Comparison of ENCODE assay signal across 9 mouse cellular contexts in the genomic region with DNA sequence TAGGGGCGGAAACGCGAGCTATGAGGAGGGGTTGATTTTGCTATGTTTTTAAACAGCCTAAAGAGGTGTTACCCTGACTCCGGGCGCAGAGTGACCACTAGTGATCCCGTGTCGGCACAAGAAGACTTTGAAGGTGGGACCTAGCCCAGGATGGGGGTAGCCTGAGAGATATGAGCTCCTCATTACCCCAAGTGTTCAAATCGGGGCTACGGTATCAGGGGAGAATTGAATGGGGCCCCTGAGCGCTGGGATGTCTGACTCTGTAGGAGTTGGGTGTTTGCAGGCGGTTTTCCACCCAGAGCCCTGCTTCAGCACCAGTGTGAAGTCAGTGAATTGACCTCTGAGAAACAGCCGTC. TPM values are rescaled to one million over a fixed set of nuclear protein-coding genes. Genes with fewer than 3 reads are reported as not detected.
DNase-seq lines count a peak whose midpoint lies in the region; ATAC-seq and TF ChIP-seq lines count a peak whose summit lies in the region.
"Had no signal": no experiment of that assay in that cellular context is flagged by ENCODE, and none has a peak within 500 bp of the region (broad histone marks: within the 10 kb centered on the region; RNA-seq: fewer than 3 reads in every experiment).

No protein-coding gene starts in this region.

- 27% methylated on average over 12 of the region's 12 CpGs for WGBS in lung, adult 2 months
- 18% methylated on average over 12 of the region's 12 CpGs for WGBS in embryonic facial prominence, embryonic 15.5 days
- 19% methylated on average over 12 of the region's 12 CpGs for WGBS in intestine, postnatal 0 days
- WGBS in neural tube, embryonic 13.5 days, result 17% methylated on average over 12 of the region's 12 CpGs

- H3K36me3 ChIP-seq in embryonic facial prominence, embryonic 15.5 days, result no peaks in the 10 kb centered on the region
- H3K36me3 ChIP-seq in intestine, postnatal 0 days (ENCODE audit: control insufficient read depth, insufficient read depth), result no peaks in the 10 kb centered on the region
- H3K36me3 ChIP-seq in neural tube, embryonic 13.5 days, result no peaks in the 10 kb centered on the region

- no peaks in the 10 kb centered on the region; the same call in 1 of the 2 replicates for H3K4me1 ChIP-seq in lung, adult 2 months (ENCODE audit: control insufficient read depth, insufficient read depth, low read length)
- H3K4me1 ChIP-seq in embryonic facial prominence, embryonic 15.5 days, result peaks cover 10% of the 10 kb centered on the region; the same call in 1 of the 2 replicates
- no peaks in the 10 kb centered on the region; the same call in none of the 2 replicates for H3K4me1 ChIP-seq in intestine, postnatal 0 days (replicated peaks; ENCODE audit: control insufficient read depth, insufficient read depth, low read length)
- H3K4me1 ChIP-seq in neural tube, embryonic 13.5 days (replicated peaks), result peaks cover 14% of the 10 kb centered on the region

- H3K9me3 ChIP-seq in embryonic facial prominence, embryonic 15.5 days (replicated peaks), result no peaks in the 10 kb centered on the region
- no peaks in the 10 kb centered on the region for H3K9me3 ChIP-seq in intestine, postnatal 0 days (ENCODE audit: control insufficient read depth)
- no peaks in the 10 kb centered on the region for H3K9me3 ChIP-seq in neural tube, embryonic 13.5 days

- peak overlapping the region; percentile 41 for H3K9ac ChIP-seq in embryonic facial prominence, embryonic 15.5 days
- 0 out of 2 replicates have a peak overlapping the region, but pooled peaks have one; percentile 8 for H3K9ac ChIP-seq in intestine, postnatal 0 days (ENCODE audit: low read depth, low read length)
- H3K9ac ChIP-seq in neural tube, embryonic 13.5 days, result peak overlapping the region; percentile 69

- TF ChIP-seq POLR2A in lung, adult 2 months (IDR thresholded peaks at IDR 0.05; ENCODE audit: borderline replicate concordance, extremely low read depth, low read depth, low read length), result no peak

- H3K4me3 ChIP-seq in lung, adult 2 months (replicated peaks; ENCODE audit: extremely low read depth, low read depth, low read length), result peak overlapping the region; percentile 6
- H3K4me3 ChIP-seq in embryonic facial prominence, embryonic 15.5 days (replicated peaks), result peak overlapping the region; percentile 54
- peak overlapping the region; percentile 65 for H3K4me3 ChIP-seq in intestine, postnatal 0 days (ENCODE audit: low read depth, low read length)
- H3K4me3 ChIP-seq in neural tube, embryonic 13.5 days, result peak overlapping the region; percentile 60

- H3K27ac ChIP-seq in embryonic facial prominence, embryonic 15.5 days (replicated peaks), result no peak overlapping the region
- peak overlapping the region; percentile 11; the same call in 1 of the 2 replicates for H3K27ac ChIP-seq in intestine, postnatal 0 days (ENCODE audit: low read depth, low read length)
- no peak overlapping the region for H3K27ac ChIP-seq in neural tube, embryonic 13.5 days (replicated peaks)

- ATAC-seq in embryonic facial prominence, embryonic 15.5 days (ENCODE audit: insufficient number of reproducible peaks, low FRiP score, low TSS enrichment, low read depth), result 0 out of 2 replicates have a peak, but pooled peaks have one; percentile 6
- ATAC-seq in intestine, postnatal 0 days, result no peak; the same call in none of the 2 replicates
- ATAC-seq in neural tube, embryonic 13.5 days (ENCODE audit: low read depth), result peak; percentile 56; the same call in 1 of the 2 replicates

- DNase-seq in lung, adult 2 months, result no peak
- DNase-seq in lung, adult 18-20 months, result no peak
- DNase-seq in left cerebral cortex, adult 11 months (ENCODE audit: low spot score), result no peak
- DNase-seq in right cerebral cortex, adult 18-20 months, result no peak
- DNase-seq in cerebellum, adult 8-10 months, result no peak

- H3K27me3 ChIP-seq in embryonic facial prominence, embryonic 15.5 days, result no peaks in the 10 kb centered on the region
- H3K27me3 ChIP-seq in intestine, postnatal 0 days (replicated peaks; ENCODE audit: control insufficient read depth, insufficient read depth, low read length), result no peaks in the 10 kb centered on the region
- no peaks in the 10 kb centered on the region for H3K27me3 ChIP-seq in neural tube, embryonic 13.5 days

- H3K4me2 ChIP-seq in embryonic facial prominence, embryonic 15.5 days (replicated peaks), result peak overlapping the region; percentile 75
- H3K4me2 ChIP-seq in intestine, postnatal 0 days (replicated peaks; ENCODE audit: low read depth), result peak overlapping the region; percentile 91
- peak overlapping the region; percentile 80 for H3K4me2 ChIP-seq in neural tube, embryonic 13.5 days

- TF ChIP-seq CTCF in lung, adult 2 months (IDR thresholded peaks at IDR 0.05; ENCODE audit: insufficient read depth, low read length), result no peak
- no peak for TF ChIP-seq CTCF in intestine, postnatal 0 days (IDR thresholded peaks at IDR 0.05; ENCODE audit: low read depth)

RNA-seq across cellular contexts. Expression of a gene that starts 11.1 kb away (rescaled TPM):
- polyA plus RNA-seq in lung, adult 2 months (2012; rRNA removed), result 82.3 and 98.0 TPM in 2 replicates
- 27.5 and 34.4 TPM in 2 replicates for polyA plus RNA-seq in embryonic facial prominence, embryonic 15.5 days (2015; fragmentation: Nextera tagmentation; extraction: Ambion mirVana)
- polyA plus RNA-seq in intestine, postnatal 0 days (2015; fragmentation: Nextera tagmentation; extraction: Ambion mirVana), result 18.1 and 18.5 TPM in 2 replicates
- 7.2 and 8.2 TPM in 2 replicates for polyA plus RNA-seq in neural tube, embryonic 13.5 days (2015; fragmentation: Nextera tagmentation; extraction: Ambion mirVana)

RNA-seq across cellular contexts. Expression of a gene that starts 25.1 kb away (rescaled TPM):
- 7.3 and 8.4 TPM in 2 replicates for polyA plus RNA-seq in lung, adult 2 months (2012; rRNA removed)
- 13.0 and 13.7 TPM in 2 replicates for polyA plus RNA-seq in embryonic facial prominence, embryonic 15.5 days (2015; fragmentation: Nextera tagmentation; extraction: Ambion mirVana)
- 2.0 and 2.4 TPM in 2 replicates for polyA plus RNA-seq in intestine, postnatal 0 days (2015; fragmentation: Nextera tagmentation; extraction: Ambion mirVana)
- 29.8 and 33.1 TPM in 2 replicates for polyA plus RNA-seq in neural tube, embryonic 13.5 days (2015; fragmentation: Nextera tagmentation; extraction: Ambion mirVana)

RNA-seq across cellular contexts. Expression of a gene that starts 26.2 kb away (rescaled TPM):
- polyA plus RNA-seq in lung, adult 2 months (2012; rRNA removed), result 110 and 112 TPM in 2 replicates
- polyA plus RNA-seq in embryonic facial prominence, embryonic 15.5 days (2015; fragmentation: Nextera tagmentation; extraction: Ambion mirVana), result 33.5 and 34.0 TPM in 2 replicates
- polyA plus RNA-seq in intestine, postnatal 0 days (2015; fragmentation: Nextera tagmentation; extraction: Ambion mirVana), result 81.5 and 87.8 TPM in 2 replicates
- polyA plus RNA-seq in neural tube, embryonic 13.5 days (2015; fragmentation: Nextera tagmentation; extraction: Ambion mirVana), result 21.0 and 22.1 TPM in 2 replicates

RNA-seq across cellular contexts. Expression of a gene that starts 43.7 kb away (rescaled TPM):
- not detected in 2 replicates for polyA plus RNA-seq in lung, adult 2 months (2012; rRNA removed)
- not detected in 2 replicates for polyA plus RNA-seq in embryonic facial prominence, embryonic 15.5 days (2015; fragmentation: Nextera tagmentation; extraction: Ambion mirVana)
- not detected in 2 replicates for polyA plus RNA-seq in intestine, postnatal 0 days (2015; fragmentation: Nextera tagmentation; extraction: Ambion mirVana)
- not detected in 2 replicates for polyA plus RNA-seq in neural tube, embryonic 13.5 days (2015; fragmentation: Nextera tagmentation; extraction: Ambion mirVana)
- polyA plus RNA-seq: adrenal gland, adult 2 months had no signal

RNA-seq across cellular contexts. Expression of a gene that starts 43.8 kb away (rescaled TPM):
- 34.0 and 42.0 TPM in 2 replicates for polyA plus RNA-seq in lung, adult 2 months (2012; rRNA removed)
- 10.1 and 10.2 TPM in 2 replicates for polyA plus RNA-seq in embryonic facial prominence, embryonic 15.5 days (2015; fragmentation: Nextera tagmentation; extraction: Ambion mirVana)
- 2.4 and 2.5 TPM in 2 replicates for polyA plus RNA-seq in intestine, postnatal 0 days (2015; fragmentation: Nextera tagmentation; extraction: Ambion mirVana)
- 0.67 and 0.79 TPM in 2 replicates for polyA plus RNA-seq in neural tube, embryonic 13.5 days (2015; fragmentation: Nextera tagmentation; extraction: Ambion mirVana)

Comparison
In these comparisons a context has a peak if more than half of its experiments do, and no peak if none do; other contexts are left out.
1. H3K4me3 ChIP-seq: peak in every context shown above with its lines; median percentile 65 in intestine, postnatal 0 days; 60 in neural tube, embryonic 13.5 days; 54 in embryonic facial prominence, embryonic 15.5 days; 6 in lung, adult 2 months.
2. H3K9ac ChIP-seq: peak in every context shown above with its lines; median percentile 69 in neural tube, embryonic 13.5 days; 41 in embryonic facial prominence, embryonic 15.5 days; 8 in intestine, postnatal 0 days.